Comparison of ENCODE assay signal across 21 mouse cellular contexts in genomic region chr2:123458034-123458677, GRCm38 (mm10).
A peak's percentile ranks its signal among the peaks of the same experiment; 100 is the strongest.
DNase-seq lines count a peak whose midpoint lies in the region; ATAC-seq lines count a peak whose summit lies in the region.
"Had no signal": no experiment of that assay in that cellular context is flagged by ENCODE, and none has a peak within 500 bp of the region (broad histone marks: within the 10 kb centered on the region; RNA-seq: fewer than 3 reads in every experiment).

No protein-coding gene starts in this region.

- no peak overlapping the region for H3K4me3 ChIP-seq in hindbrain, embryonic 11.5 days (ENCODE audit: low read depth, low read length)
- H3K4me3 ChIP-seq in hindbrain, embryonic 10.5 days = no peak overlapping the region
- no peak overlapping the region for H3K4me3 ChIP-seq in midbrain, embryonic 14.5 days (replicated peaks; ENCODE audit: low read depth, low read length)
- no peak overlapping the region for H3K4me3 ChIP-seq in midbrain, embryonic 11.5 days (ENCODE audit: low read depth, low read length)
- H3K4me3 ChIP-seq in hindbrain, embryonic 14.5 days (replicated peaks; ENCODE audit: low read length) = no peak overlapping the region
- no peak overlapping the region for H3K4me3 ChIP-seq in kidney, embryonic 14.5 days (ENCODE audit: low read length)
- H3K4me3 ChIP-seq: forebrain, embryonic 10.5 days; heart, embryonic 12.5 days; neural tube, embryonic 12.5 days; stomach, embryonic 15.5 days had no signal

- H3K27ac ChIP-seq in hindbrain, embryonic 11.5 days (ENCODE audit: low read depth, low read length) = no peak overlapping the region
- no peak overlapping the region for H3K27ac ChIP-seq in hindbrain, embryonic 10.5 days
- H3K27ac ChIP-seq in midbrain, embryonic 14.5 days (replicated peaks; ENCODE audit: low read depth, low read length) = no peak overlapping the region
- H3K27ac ChIP-seq in midbrain, embryonic 11.5 days (ENCODE audit: low read depth, low read length) = no peak overlapping the region
- no peak overlapping the region for H3K27ac ChIP-seq in hindbrain, embryonic 14.5 days
- H3K27ac ChIP-seq in kidney, embryonic 14.5 days (ENCODE audit: low read depth, low read length) = no peak overlapping the region
- H3K27ac ChIP-seq: forebrain, embryonic 10.5 days; neural tube, embryonic 12.5 days; stomach, embryonic 15.5 days had no signal

- H3K4me1 ChIP-seq in hindbrain, embryonic 11.5 days (replicated peaks; ENCODE audit: control insufficient read depth, insufficient read depth, low read length) = no peaks in the 10 kb centered on the region
- H3K4me1 ChIP-seq in hindbrain, embryonic 10.5 days (replicated peaks) = no peaks in the 10 kb centered on the region
- no peaks in the 10 kb centered on the region for H3K4me1 ChIP-seq in midbrain, embryonic 14.5 days (ENCODE audit: control insufficient read depth, insufficient read depth, low read length)
- H3K4me1 ChIP-seq in midbrain, embryonic 11.5 days (ENCODE audit: control insufficient read depth, insufficient read depth, low read length) = no peaks in the 10 kb centered on the region
- no peaks in the 10 kb centered on the region for H3K4me1 ChIP-seq in hindbrain, embryonic 14.5 days (replicated peaks; ENCODE audit: control insufficient read depth, insufficient read depth, low read length)
- no peaks in the 10 kb centered on the region for H3K4me1 ChIP-seq in kidney, embryonic 14.5 days (ENCODE audit: control insufficient read depth, insufficient read depth, low read length)
- H3K4me1 ChIP-seq: forebrain, embryonic 10.5 days; heart, embryonic 12.5 days; neural tube, embryonic 12.5 days; stomach, embryonic 15.5 days had no signal

- H3K9me3 ChIP-seq in hindbrain, embryonic 11.5 days (ENCODE audit: control insufficient read depth, low read length) = no peaks in the 10 kb centered on the region
- no peaks in the 10 kb centered on the region for H3K9me3 ChIP-seq in hindbrain, embryonic 10.5 days
- no peaks in the 10 kb centered on the region for H3K9me3 ChIP-seq in midbrain, embryonic 14.5 days (ENCODE audit: control insufficient read depth, low read length)
- no peaks in the 10 kb centered on the region for H3K9me3 ChIP-seq in midbrain, embryonic 11.5 days (ENCODE audit: control insufficient read depth, low read length)
- H3K9me3 ChIP-seq in hindbrain, embryonic 14.5 days (ENCODE audit: control insufficient read depth, low read length) = no peaks in the 10 kb centered on the region
- H3K9me3 ChIP-seq in kidney, embryonic 14.5 days (ENCODE audit: control insufficient read depth, low read length) = no peaks in the 10 kb centered on the region
- H3K9me3 ChIP-seq: forebrain, embryonic 10.5 days; heart, embryonic 12.5 days; neural tube, embryonic 12.5 days; stomach, embryonic 15.5 days had no signal

- H3K9ac ChIP-seq in hindbrain, embryonic 11.5 days (ENCODE audit: low read depth, low read length) = no peak overlapping the region
- H3K9ac ChIP-seq in midbrain, embryonic 14.5 days (replicated peaks; ENCODE audit: low read length) = no peak overlapping the region
- H3K9ac ChIP-seq in midbrain, embryonic 11.5 days (ENCODE audit: low read length) = no peak overlapping the region
- no peak overlapping the region for H3K9ac ChIP-seq in hindbrain, embryonic 14.5 days
- H3K9ac ChIP-seq in kidney, embryonic 14.5 days (ENCODE audit: low read depth, low read length) = no peak overlapping the region
- H3K9ac ChIP-seq: heart, embryonic 12.5 days; neural tube, embryonic 12.5 days; stomach, embryonic 15.5 days had no signal

- H3K4me2 ChIP-seq in hindbrain, embryonic 11.5 days (replicated peaks; ENCODE audit: low read depth, low read length) = no peak overlapping the region
- no peak overlapping the region for H3K4me2 ChIP-seq in midbrain, embryonic 14.5 days (ENCODE audit: low read length)
- no peak overlapping the region for H3K4me2 ChIP-seq in midbrain, embryonic 11.5 days
- H3K4me2 ChIP-seq in hindbrain, embryonic 14.5 days (replicated peaks) = no peak overlapping the region
- H3K4me2 ChIP-seq in kidney, embryonic 14.5 days (replicated peaks; ENCODE audit: low read depth, low read length) = no peak overlapping the region
- H3K4me2 ChIP-seq: heart, embryonic 12.5 days; neural tube, embryonic 12.5 days; stomach, embryonic 15.5 days had no signal

- WGBS in hindbrain, embryonic 11.5 days = 75% methylated on average over 5 of the region's 5 CpGs
- 72% methylated on average over 5 of the region's 5 CpGs for WGBS in hindbrain, embryonic 10.5 days
- whole genome bisulfite sequencing in midbrain, embryonic 14.5 days = 56% methylated on average over 5 of the region's 5 CpGs
- 76% methylated on average over 5 of the region's 5 CpGs for WGBS in midbrain, embryonic 11.5 days
- 36% methylated on average over 5 of the region's 5 CpGs for WGBS in hindbrain, embryonic 14.5 days
- WGBS in kidney, embryonic 14.5 days = 70% methylated on average over 5 of the region's 5 CpGs

- 0 out of 2 replicates have a peak, but pooled peaks have one; percentile 33 for ATAC-seq in hindbrain, embryonic 11.5 days (ENCODE audit: low FRiP score)
- ATAC-seq in midbrain, embryonic 14.5 days (ENCODE audit: low FRiP score, low TSS enrichment) = no peak
- no peak for ATAC-seq in midbrain, embryonic 11.5 days (ENCODE audit: low FRiP score)
- peak; percentile 57; the same call in 1 of the 2 replicates for ATAC-seq in hindbrain, embryonic 14.5 days (ENCODE audit: low FRiP score)
- no peak for ATAC-seq in kidney, embryonic 14.5 days (ENCODE audit: low FRiP score, low TSS enrichment)

- no peaks in the 10 kb centered on the region for H3K27me3 ChIP-seq in hindbrain, embryonic 11.5 days (ENCODE audit: control insufficient read depth, insufficient read depth, low read length)
- no peaks in the 10 kb centered on the region for H3K27me3 ChIP-seq in hindbrain, embryonic 10.5 days (ENCODE audit: insufficient read depth, poor library complexity, severe bottlenecking)
- H3K27me3 ChIP-seq in midbrain, embryonic 14.5 days (ENCODE audit: control insufficient read depth, insufficient read depth, low read length) = no peaks in the 10 kb centered on the region
- H3K27me3 ChIP-seq in midbrain, embryonic 11.5 days (ENCODE audit: control insufficient read depth, insufficient read depth, low read length) = no peaks in the 10 kb centered on the region
- H3K27me3 ChIP-seq in hindbrain, embryonic 14.5 days (ENCODE audit: control insufficient read depth, insufficient read depth, low read length) = no peaks in the 10 kb centered on the region
- H3K27me3 ChIP-seq in kidney, embryonic 14.5 days (ENCODE audit: control insufficient read depth, insufficient read depth, low read length) = no peaks in the 10 kb centered on the region
- H3K27me3 ChIP-seq: heart, embryonic 12.5 days; neural tube, embryonic 12.5 days; stomach, embryonic 15.5 days had no signal

- H3K36me3 ChIP-seq in hindbrain, embryonic 11.5 days (ENCODE audit: control insufficient read depth, insufficient read depth, low read length) = no peaks in the 10 kb centered on the region
- no peaks in the 10 kb centered on the region for H3K36me3 ChIP-seq in hindbrain, embryonic 10.5 days
- no peaks in the 10 kb centered on the region for H3K36me3 ChIP-seq in midbrain, embryonic 14.5 days (ENCODE audit: control insufficient read depth, insufficient read depth, low read length)
- no peaks in the 10 kb centered on the region for H3K36me3 ChIP-seq in midbrain, embryonic 11.5 days (ENCODE audit: control insufficient read depth, insufficient read depth, low read length)
- no peaks in the 10 kb centered on the region for H3K36me3 ChIP-seq in hindbrain, embryonic 14.5 days (replicated peaks; ENCODE audit: control insufficient read depth, insufficient read depth)
- H3K36me3 ChIP-seq in kidney, embryonic 14.5 days (ENCODE audit: control insufficient read depth, insufficient read depth, low read length) = no peaks in the 10 kb centered on the region
- H3K36me3 ChIP-seq: forebrain, embryonic 10.5 days; heart, embryonic 12.5 days; neural tube, embryonic 12.5 days; stomach, embryonic 15.5 days had no signal

- no peak for DNase-seq in hindbrain, embryonic 11.5 days (ENCODE audit: low spot score)
- no peak for DNase-seq in hindbrain, embryonic 10.5 days (ENCODE audit: low spot score)
- DNase-seq in midbrain, embryonic 14.5 days = peak; percentile 29
- DNase-seq in midbrain, embryonic 11.5 days (ENCODE audit: low spot score, missing footprints) = no peak
- DNase-seq in hindbrain, embryonic 14.5 days (ENCODE audit: low spot score) = no peak
- DNase-seq in retina, postnatal 1 day = peak; percentile 61
- DNase-seq: cerebellum, adult 9-10 months; gastrocnemius, postnatal 10 days; heart, adult 11 months; heart, postnatal 14 days; kidney, adult 18-20 months; kidney, postnatal 10 days; layer of hippocampus, postnatal 36 days; liver; right cerebral cortex, postnatal 25 days; thymus, adult 2 months had no signal

Comparison
In these comparisons a context has a peak if more than half of its experiments do, and no peak if none do; other contexts are left out.
1. DNase-seq: peak in midbrain, embryonic 14.5 days (single experiment) and retina, postnatal 1 day (single experiment); none in hindbrain, embryonic 11.5 days (single experiment), hindbrain, embryonic 10.5 days (single experiment), midbrain, embryonic 11.5 days (single experiment) and hindbrain, embryonic 14.5 days (single experiment).
2. ATAC-seq: peak in hindbrain, embryonic 11.5 days (single experiment) and hindbrain, embryonic 14.5 days (single experiment); none in midbrain, embryonic 14.5 days (single experiment), midbrain, embryonic 11.5 days (single experiment) and kidney, embryonic 14.5 days (single experiment).